Mouse (Mus musculus) midbrain, embryonic 11.5 days (tissue): Measurements from ENCODE around the gene Lpcat2. TPM values are rescaled to one million over a fixed set of nuclear protein-coding genes. Genes with fewer than 3 reads are reported as not detected.
"Not testable (repeated sequence)": the region's sequence is repeated elsewhere in the genome, so short reads cannot be mapped to it uniquely, and the experiment has no call there.

Experiments
- ATAC-seq: fragments of 200-750 bp; cut with Nextera tagmentation; 2 replicates; pipeline ENCODE4 v1.8.0; 2017; ENCODE audit warnings: moderate TSS enrichment, moderate library complexity; ENCODE audit not compliant: low FRiP score
- DNase-seq: peaks from one replicate; pipeline ENCODE4 v3.0.0; 2015; ENCODE audit warnings: low spot score; ENCODE audit errors: missing footprints
- H3K27ac ChIP-seq: fragments of 300-500 bp; sonication (generic); 2 replicates; pipeline ENCODE4 v1.5.1; 2014; ENCODE audit warnings: low read depth, low read length
- H3K27me3 ChIP-seq: fragments of 300-500 bp; sonication (generic); 2 replicates; pipeline ENCODE4 v1.6.1; 2014; ENCODE audit warnings: mild to moderate bottlenecking, low read length, moderate library complexity, mixed read lengths; ENCODE audit not compliant: control insufficient read depth, insufficient read depth
- H3K36me3 ChIP-seq: fragments of 300-500 bp; sonication (generic); 2 replicates; pipeline ENCODE4 v1.6.1; 2014; ENCODE audit warnings: mild to moderate bottlenecking, low read length, moderate library complexity, mixed read lengths; ENCODE audit not compliant: control insufficient read depth, insufficient read depth
- H3K4me1 ChIP-seq: fragments of 300-500 bp; sonication (generic); 2 replicates; pipeline ENCODE4 v1.6.1; 2014; ENCODE audit warnings: low read length; ENCODE audit not compliant: control insufficient read depth, insufficient read depth
- H3K4me2 ChIP-seq: fragments of 300-500 bp; sonication (generic); 2 replicates; pipeline ENCODE4 v1.6.1; 2014; ENCODE audit warnings: mild to moderate bottlenecking, moderate library complexity
- H3K4me3 ChIP-seq: fragments of 300-500 bp; sonication (generic); 2 replicates; pipeline ENCODE4 v1.5.1; 2014; ENCODE audit warnings: low read depth, low read length
- H3K9ac ChIP-seq: fragments of 300-500 bp; sonication (generic); 2 replicates; pipeline ENCODE4 v1.6.1; 2014; ENCODE audit warnings: low read length
- H3K9me3 ChIP-seq: fragments of 300-500 bp; sonication (generic); 2 replicates; pipeline ENCODE4 v1.6.1; 2016; ENCODE audit warnings: low read length; ENCODE audit not compliant: control insufficient read depth
- WGBS: fragments of 180-500 bp; shearing (Covaris S2); extraction: QIAGEN DNeasy Blood & Tissue Kit; methylation state at CpG from one replicate; pipeline ENCODE4 v1.1.7; 2014; 5-methylcytosine and 5-hydroxymethylcytosine counted together
- polyA plus RNA-seq: library from polyadenylated mRNA; unstranded; fragments of >200 nt; fragmentation: Nextera tagmentation; extraction: Ambion mirVana; gene quantifications from 2 replicates; pipeline ENCODE4 v1.2.1, GENCODE M21; 2014

Lpcat2 gene
- polyA plus RNA-seq, 1 experiment from 2014 or later = 2.8 TPM

DNA sequence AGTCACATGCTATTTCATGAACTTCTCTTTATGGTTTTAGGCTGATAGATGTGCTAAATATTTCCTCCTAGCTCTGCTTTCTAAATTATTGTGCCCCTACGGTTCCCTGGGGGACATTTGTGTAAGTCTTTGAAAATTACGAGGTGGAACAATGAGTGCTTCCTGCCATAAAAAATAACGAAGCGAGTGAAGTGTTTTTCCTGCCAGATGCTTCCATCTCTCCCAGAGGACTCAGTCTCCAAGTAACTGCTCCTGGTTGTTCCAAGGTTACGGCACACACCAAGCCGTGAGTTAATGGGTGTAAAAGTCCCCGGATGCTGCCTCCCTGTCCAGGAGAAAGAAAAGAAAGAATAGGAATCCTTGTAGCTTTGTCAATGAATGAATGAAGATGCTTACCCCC, 15.1 kb downstream of the Lpcat2 start:
- ATAC-seq (no peak), DNase-seq (no peak)
- Histone ChIP-seq H3K9me3 (no peaks in the 10 kb centered on the region), H3K4me2 (no peak overlapping the region), H3K4me1 (no peaks in the 10 kb centered on the region), H3K36me3 (no peaks in the 10 kb centered on the region), H3K27me3 (no peaks in the 10 kb centered on the region), H3K9ac (no peak overlapping the region), H3K4me3 (no peak overlapping the region), H3K27ac (no peak overlapping the region)
- 81% methylated on average over 7 of the region's 7 CpGs for WGBS

DNA sequence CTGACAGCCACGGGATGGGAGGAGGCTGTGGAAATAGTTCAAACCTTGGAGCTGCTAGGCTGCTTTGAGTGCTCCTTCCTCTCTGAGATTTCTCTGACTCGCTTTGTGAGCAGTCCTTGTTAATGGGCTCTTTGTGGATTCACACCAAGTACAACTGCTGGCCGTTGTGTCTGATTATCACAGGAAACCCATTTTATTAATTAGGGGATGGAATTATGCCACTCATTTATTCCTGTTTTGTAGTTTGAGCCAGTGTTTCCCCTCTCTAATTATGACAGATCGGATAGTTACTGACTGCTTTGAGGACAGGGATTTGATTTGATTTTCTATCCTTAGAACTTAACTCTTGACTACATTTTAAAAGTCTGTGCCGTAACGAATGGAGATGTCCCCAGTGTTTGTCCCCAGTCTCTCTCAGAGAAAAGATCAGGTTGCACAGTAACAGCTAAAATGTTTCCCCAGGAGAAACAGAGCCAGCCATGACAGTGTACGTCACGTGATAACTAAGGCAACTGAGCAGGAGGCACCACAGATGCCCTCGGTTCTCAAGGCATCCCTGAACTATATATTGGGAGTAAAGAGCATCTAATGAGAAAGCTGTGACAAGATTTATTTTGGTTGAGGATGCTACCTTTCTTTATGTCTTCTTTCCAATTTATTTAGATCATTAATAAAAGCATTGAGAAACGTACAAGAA, 17.1 kb downstream of the Lpcat2 start:
- no peaks in the 10 kb centered on the region for H3K27me3 ChIP-seq
- H3K36me3 ChIP-seq = no peaks in the 10 kb centered on the region
- no peaks in the 10 kb centered on the region for H3K9me3 ChIP-seq
- ATAC-seq (no peak), DNase-seq (no peak)
- H3K4me2 ChIP-seq = no peak overlapping the region
- H3K27ac ChIP-seq = no peak overlapping the region
- 76% methylated on average over 10 of the region's 10 CpGs for WGBS
- H3K4me1 ChIP-seq = no peaks in the 10 kb centered on the region
- no peak overlapping the region for H3K4me3 ChIP-seq
- H3K9ac ChIP-seq = no peak overlapping the region

DNA sequence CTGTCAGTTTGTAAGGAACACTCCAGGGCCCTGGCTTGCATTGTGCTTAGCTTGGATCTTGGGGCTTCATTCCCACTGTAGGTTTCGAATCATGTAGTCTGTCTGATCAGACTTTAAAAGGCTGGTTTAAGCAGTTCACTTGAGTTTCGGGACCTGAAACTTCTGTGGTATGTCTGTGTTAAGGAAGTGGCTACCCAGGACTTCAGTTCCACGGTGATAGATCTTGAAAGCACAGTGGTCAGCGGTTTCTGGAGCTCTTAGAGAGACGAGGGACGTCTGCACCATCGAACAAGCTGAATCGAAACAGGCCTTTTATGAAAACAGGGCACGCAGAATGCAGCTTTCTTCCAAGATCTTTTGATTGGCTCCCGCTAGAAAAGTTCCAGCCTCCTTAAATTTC, 20.7 kb downstream of the Lpcat2 start:
- WGBS = 74% methylated on average over 10 of the region's 10 CpGs
- no peak overlapping the region for H3K27ac ChIP-seq
- H3K27me3 ChIP-seq = no peaks in the 10 kb centered on the region
- no peaks in the 10 kb centered on the region for H3K9me3 ChIP-seq
- no peak overlapping the region for H3K4me3 ChIP-seq
- H3K4me2 ChIP-seq = no peak overlapping the region
- no peak for ATAC-seq
- H3K4me1 ChIP-seq = no peaks in the 10 kb centered on the region
- H3K9ac ChIP-seq = no peak overlapping the region
- H3K36me3 ChIP-seq = no peaks in the 10 kb centered on the region
- DNase-seq = no peak

DNA sequence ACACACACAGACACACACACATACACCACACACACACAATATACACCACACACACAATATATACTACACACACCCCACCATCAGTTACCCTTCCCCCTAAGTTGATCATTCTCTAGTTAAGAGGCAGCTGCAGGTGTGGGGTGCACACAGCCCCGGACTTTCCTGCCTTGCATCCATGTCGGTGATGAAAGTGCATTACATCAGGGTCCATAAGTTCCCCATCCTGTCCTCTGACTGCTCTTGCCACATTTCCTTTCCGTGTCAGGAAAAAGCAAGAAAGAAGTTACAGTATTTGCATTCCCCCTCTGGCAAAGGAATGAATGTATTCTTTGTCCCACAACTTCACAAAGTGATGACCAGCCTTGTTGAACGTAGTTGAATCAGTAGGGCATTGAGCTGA, 26.1 kb downstream of the Lpcat2 start:
- H3K27me3 ChIP-seq = no peaks in the 10 kb centered on the region
- DNase-seq (no peak), ATAC-seq (no peak)
- H3K4me2 ChIP-seq = no peak overlapping the region
- H3K4me3 ChIP-seq = no peak overlapping the region
- no peaks in the 10 kb centered on the region for H3K36me3 ChIP-seq
- no peaks in the 10 kb centered on the region for H3K4me1 ChIP-seq
- no peak overlapping the region for H3K27ac ChIP-seq
- WGBS = 88% methylated on average over 4 of the region's 4 CpGs
- no peak overlapping the region for H3K9ac ChIP-seq
- H3K9me3 ChIP-seq = no peaks in the 10 kb centered on the region

DNA sequence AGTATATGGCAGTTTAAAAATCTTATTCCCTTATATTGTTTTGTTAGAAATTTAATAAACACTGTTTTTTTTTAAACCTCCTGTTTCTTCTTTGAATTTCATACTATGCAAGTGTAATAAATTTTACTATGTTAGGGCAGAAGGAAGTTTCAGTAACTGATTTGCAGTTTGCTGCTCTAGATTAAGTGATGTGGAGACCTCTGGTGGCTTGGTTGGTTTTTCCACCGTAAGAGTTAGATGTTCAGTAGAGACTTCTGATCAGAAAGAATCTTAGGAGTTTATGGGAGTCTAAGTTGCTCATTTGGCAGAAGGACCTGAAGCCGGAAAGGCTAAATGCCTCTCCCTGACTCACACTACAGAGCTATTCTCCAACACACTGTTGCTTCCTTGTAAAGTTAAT, 28.6 kb downstream of the Lpcat2 start:
- Histone ChIP-seq H3K4me3 (no peak overlapping the region), H3K9me3 (no peaks in the 10 kb centered on the region), H3K9ac (no peak overlapping the region), H3K27ac (no peak overlapping the region), H3K4me2 (no peak overlapping the region), H3K4me1 (no peaks in the 10 kb centered on the region), H3K36me3 (no peaks in the 10 kb centered on the region), H3K27me3 (no peaks in the 10 kb centered on the region)
- 80% methylated on average over 2 of the region's 2 CpGs for WGBS
- ATAC-seq = no peak
- DNase-seq = no peak

DNA sequence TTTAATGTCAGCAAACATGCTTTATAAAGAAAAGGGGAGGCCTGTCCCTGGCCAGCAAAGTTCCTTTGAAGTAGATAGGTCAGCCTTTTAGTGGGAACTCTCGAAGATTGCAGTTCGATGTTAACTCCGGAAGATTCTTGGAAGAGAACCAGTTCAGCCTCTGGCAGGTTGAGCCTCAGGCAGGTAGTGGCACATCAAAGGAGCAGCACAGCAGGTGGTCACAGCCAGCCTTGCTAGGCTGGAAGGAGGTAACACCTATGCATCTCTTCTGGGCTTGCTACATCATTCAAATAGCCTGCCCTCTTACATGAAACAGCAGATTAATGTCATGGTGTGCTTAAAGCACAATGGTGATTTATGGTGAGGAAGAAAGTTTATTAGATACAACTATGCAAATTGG, 37.1 kb downstream of the Lpcat2 start:
- H3K27ac ChIP-seq, ATAC-seq, H3K9me3 ChIP-seq, H3K9ac ChIP-seq, H3K27me3 ChIP-seq, H3K36me3 ChIP-seq, H3K4me2 ChIP-seq, H3K4me3 ChIP-seq, H3K4me1 ChIP-seq, DNase-seq: not testable (repeated sequence)
- 82% methylated on average over 3 of the region's 3 CpGs for WGBS

DNA sequence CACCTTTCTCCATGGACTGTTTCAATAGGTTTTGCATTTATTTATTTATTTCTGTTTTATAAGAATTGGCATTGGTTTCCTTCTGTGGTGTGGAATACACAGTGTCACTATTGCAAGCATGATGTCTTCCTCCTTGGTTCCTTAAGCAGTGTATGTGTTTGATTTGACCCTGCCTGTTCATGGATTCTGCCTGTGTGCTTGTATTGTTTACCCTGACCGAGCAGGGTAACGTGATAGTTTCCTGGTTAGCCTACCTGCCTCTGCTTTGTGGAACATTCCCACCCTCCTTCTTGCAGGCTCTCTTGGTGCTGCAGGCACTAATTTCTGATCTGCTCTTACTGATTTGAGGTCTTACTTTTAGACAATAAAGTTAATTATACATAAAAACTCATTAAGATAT, 38.7 kb downstream of the Lpcat2 start:
- DNase-seq (no peak), ATAC-seq (no peak)
- H3K9ac ChIP-seq = no peak overlapping the region
- no peaks in the 10 kb centered on the region for H3K9me3 ChIP-seq
- no peaks in the 10 kb centered on the region for H3K27me3 ChIP-seq
- 77% methylated on average over 2 of the region's 2 CpGs for WGBS
- H3K4me3 ChIP-seq = no peak overlapping the region
- no peak overlapping the region for H3K27ac ChIP-seq
- no peak overlapping the region for H3K4me2 ChIP-seq
- no peaks in the 10 kb centered on the region for H3K36me3 ChIP-seq
- H3K4me1 ChIP-seq = no peaks in the 10 kb centered on the region

DNA sequence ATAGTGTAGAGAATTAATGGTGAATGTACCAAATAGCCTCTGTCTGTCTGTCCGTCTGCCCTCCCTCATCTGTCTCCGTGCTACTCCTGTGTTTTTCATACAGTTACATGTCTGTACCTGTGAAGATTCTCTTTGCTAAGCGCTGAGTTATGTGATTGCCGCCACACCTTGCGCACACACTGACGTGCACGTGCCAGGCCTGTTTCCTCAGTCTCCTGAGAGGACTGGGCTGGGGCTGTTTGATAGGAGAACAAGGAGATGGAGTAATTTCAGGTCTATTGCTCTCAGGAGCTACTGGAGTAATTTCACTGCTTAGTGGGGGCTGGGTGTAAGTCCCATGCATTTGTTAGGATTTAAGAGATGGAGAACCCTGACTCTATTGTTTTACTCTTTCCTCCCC, 39.9 kb downstream of the Lpcat2 start:
- WGBS = 93% methylated on average over 7 of the region's 7 CpGs
- no peaks in the 10 kb centered on the region for H3K9me3 ChIP-seq
- no peaks in the 10 kb centered on the region for H3K27me3 ChIP-seq
- no peak overlapping the region for H3K27ac ChIP-seq
- H3K4me1 ChIP-seq = no peaks in the 10 kb centered on the region
- H3K4me2 ChIP-seq = no peak overlapping the region
- DNase-seq (no peak), ATAC-seq (no peak)
- H3K36me3 ChIP-seq = no peaks in the 10 kb centered on the region
- no peak overlapping the region for H3K9ac ChIP-seq
- H3K4me3 ChIP-seq = no peak overlapping the region

DNA sequence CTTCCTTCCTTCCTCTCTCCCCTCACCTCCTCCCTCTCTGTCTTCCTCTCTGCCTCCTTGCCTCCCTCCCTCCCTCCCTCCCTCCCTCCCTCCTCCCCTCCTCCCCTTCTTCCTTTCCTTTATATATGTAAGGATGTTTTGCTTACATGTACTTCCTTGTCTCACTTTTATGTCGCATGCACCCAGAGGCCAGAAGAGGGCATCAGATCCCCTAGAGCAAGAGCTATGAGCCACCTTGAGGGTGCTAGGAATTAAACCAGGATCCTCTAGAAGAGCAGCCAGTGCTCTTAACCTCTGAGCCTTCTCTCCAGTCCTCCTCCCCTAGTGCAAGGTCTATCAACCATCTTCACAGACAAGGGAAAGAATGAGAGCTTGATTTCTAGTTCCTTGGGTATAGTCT, 40.9 kb downstream of the Lpcat2 start:
- H3K36me3 ChIP-seq = no peaks in the 10 kb centered on the region

More for the DNA sequence above, 40.9 kb downstream of the Lpcat2 start:
- Histone ChIP-seq H3K9me3 (no peaks in the 10 kb centered on the region), H3K27ac (no peak overlapping the region), H3K4me3 (no peak overlapping the region), H3K4me2 (no peak overlapping the region), H3K27me3 (no peaks in the 10 kb centered on the region), H3K9ac (no peak overlapping the region), H3K4me1 (no peaks in the 10 kb centered on the region)
- 79% methylated on average over 1 of the region's 1 CpGs for WGBS
- no peak for DNase-seq
- ATAC-seq = no peak
